Mouse (Mus musculus) liver, embryonic 15.5 days (tissue): ENCODE results near the gene Dera. TPM values are rescaled to one million over a fixed set of nuclear protein-coding genes. Genes with fewer than 3 reads are reported as not detected.

Source experiments
- ATAC-seq: fragments of 200-750 bp; cut with Nextera tagmentation; 2 replicates; pipeline ENCODE4 v1.8.0; 2017; ENCODE audit warnings: moderate number of reproducible peaks, mild to moderate bottlenecking, moderate library complexity; ENCODE audit not compliant: insufficient read depth
- H3K27ac ChIP-seq: fragments of 300-500 bp; sonication (generic); replicated peaks from 2 replicates; pipeline ENCODE4 v1.5.1; 2015; ENCODE audit warnings: mild to moderate bottlenecking, inconsistent platforms
- H3K27me3 ChIP-seq: fragments of 300-500 bp; sonication (generic); 2 replicates; pipeline ENCODE4 v1.6.1; 2015; ENCODE audit warnings: mild to moderate bottlenecking, inconsistent platforms
- H3K36me3 ChIP-seq: fragments of 300-500 bp; sonication (generic); replicated peaks from 2 replicates; pipeline ENCODE4 v1.6.1; 2015; ENCODE audit warnings: moderate library complexity, mild to moderate bottlenecking, inconsistent platforms
- H3K4me1 ChIP-seq: fragments of 300-500 bp; sonication (generic); replicated peaks from 2 replicates; pipeline ENCODE4 v1.6.1; 2015; ENCODE audit warnings: inconsistent platforms
- H3K4me2 ChIP-seq: fragments of 300-500 bp; sonication (generic); 2 replicates; pipeline ENCODE4 v1.6.1; 2015; ENCODE audit warnings: moderate library complexity, mild to moderate bottlenecking, inconsistent platforms
- H3K4me3 ChIP-seq: fragments of 300-500 bp; sonication (generic); replicated peaks from 2 replicates; pipeline ENCODE4 v1.5.1; 2015; ENCODE audit warnings: mild to moderate bottlenecking, inconsistent platforms
- H3K9ac ChIP-seq: fragments of 300-500 bp; sonication (generic); 2 replicates; pipeline ENCODE4 v1.6.1; 2015; ENCODE audit warnings: moderate library complexity, mild to moderate bottlenecking, inconsistent platforms
- H3K9me3 ChIP-seq: fragments of 300-500 bp; sonication (generic); replicated peaks from 2 replicates; pipeline ENCODE4 v1.6.1; 2016; ENCODE audit warnings: inconsistent platforms
- WGBS: fragments of 180-500 bp; shearing (Covaris S2); methylation state at CpG from one replicate; pipeline ENCODE4 v1.1.7; 2015; ENCODE audit warnings: mixed read lengths; ENCODE audit not compliant: insufficient replicate concordance; 5-methylcytosine and 5-hydroxymethylcytosine counted together
- polyA plus RNA-seq: library from polyadenylated mRNA; unstranded; fragments of >200 nt; fragmentation: Nextera tagmentation; extraction: Ambion mirVana; gene quantifications from 2 replicates; pipeline ENCODE4 v1.2.1, GENCODE M21; 2015

Gene Dera
- polyA plus RNA-seq, 1 experiment from 2014 or later: 39.9 TPM

GRCm38 (mm10) chr6:137788976-137789590 is 34.7 kb downstream of the Dera start:
- Histone ChIP-seq H3K4me3 (no peak overlapping the region), H3K36me3 (0 out of 2 replicates have a peak, but pooled peaks cover 8% of the 10 kb centered on the region), H3K9me3 (no peaks in the 10 kb centered on the region), H3K9ac (no peak overlapping the region), H3K4me2 (no peak overlapping the region), H3K4me1 (no peaks in the 10 kb centered on the region), H3K27ac (no peak overlapping the region), H3K27me3 (no peaks in the 10 kb centered on the region)
- ATAC-seq: no peak
- 48% methylated on average over 9 of the region's 9 CpGs for WGBS

GRCm38 (mm10) chr6:137789658-137790057 is 35.3 kb downstream of the Dera start:
- H3K4me2 ChIP-seq: no peak overlapping the region
- H3K9me3 ChIP-seq: no peaks in the 10 kb centered on the region
- no peak overlapping the region for H3K9ac ChIP-seq
- H3K27me3 ChIP-seq: no peaks in the 10 kb centered on the region
- 0 out of 2 replicates have a peak, but pooled peaks cover 8% of the 10 kb centered on the region for H3K36me3 ChIP-seq
- 49% methylated on average over 2 of the region's 2 CpGs for WGBS
- no peak overlapping the region for H3K27ac ChIP-seq
- ATAC-seq: no peak
- H3K4me1 ChIP-seq: no peaks in the 10 kb centered on the region
- no peak overlapping the region for H3K4me3 ChIP-seq

- Histone ChIP-seq H3K27me3 (no peaks in the 10 kb centered on the region), H3K4me1 (no peaks in the 10 kb centered on the region), H3K4me2 (no peak overlapping the region), H3K4me3 (no peak overlapping the region), H3K9ac (no peak overlapping the region), H3K27ac (no peak overlapping the region), H3K36me3 (peaks cover 20% of the 10 kb centered on the region), H3K9me3 (no peaks in the 10 kb centered on the region)
- no peak for ATAC-seq
- 28% methylated on average over 2 of the region's 2 CpGs for WGBS
These were observed 41.1 kb downstream of the Dera start for GRCm38 (mm10) chr6:137795494-137795893.

- no peak for ATAC-seq
- WGBS: 68% methylated on average over 29 of the region's 29 CpGs
- Histone ChIP-seq H3K36me3 (peaks cover 19% of the 10 kb centered on the region), H3K4me2 (no peak overlapping the region), H3K4me3 (no peak overlapping the region), H3K27me3 (no peaks in the 10 kb centered on the region), H3K9me3 (no peaks in the 10 kb centered on the region), H3K4me1 (no peaks in the 10 kb centered on the region), H3K9ac (no peak overlapping the region), H3K27ac (no peak overlapping the region)
These were observed 42.5 kb downstream of the Dera start for GRCm38 (mm10) chr6:137796596-137797567.

- Histone ChIP-seq H3K4me1 (no peaks in the 10 kb centered on the region), H3K27me3 (no peaks in the 10 kb centered on the region), H3K27ac (no peak overlapping the region), H3K4me2 (no peak overlapping the region), H3K4me3 (no peak overlapping the region), H3K9me3 (no peaks in the 10 kb centered on the region), H3K36me3 (peaks cover 22% of the 10 kb centered on the region), H3K9ac (no peak overlapping the region)
- ATAC-seq: no peak
- 80% methylated on average over 9 of the region's 9 CpGs for WGBS
These were observed 44.9 kb downstream of the Dera start for GRCm38 (mm10) chr6:137799253-137799652.

- ATAC-seq: no peak
- H3K4me1 ChIP-seq: no peaks in the 10 kb centered on the region
These were observed 49.2 kb downstream of the Dera start for GRCm38 (mm10) chr6:137803456-137804005.

GRCm38 (mm10) chr6:137804121-137804520 is 49.8 kb downstream of the Dera start:
- no peaks in the 10 kb centered on the region for H3K4me1 ChIP-seq
- H3K36me3 ChIP-seq: peaks cover 15% of the 10 kb centered on the region
- no peak overlapping the region for H3K9ac ChIP-seq
- H3K4me2 ChIP-seq: no peak overlapping the region
- H3K9me3 ChIP-seq: no peaks in the 10 kb centered on the region
- H3K4me3 ChIP-seq: no peak overlapping the region
- 68% methylated on average over 7 of the region's 7 CpGs for WGBS
- H3K27ac ChIP-seq: no peak overlapping the region
- ATAC-seq: no peak
- H3K27me3 ChIP-seq: no peaks in the 10 kb centered on the region

More at GRCm38 (mm10) chr6:137803456-137804005, 49.2 kb downstream of the Dera start:
- no peak overlapping the region for H3K4me3 ChIP-seq
- H3K36me3 ChIP-seq: peaks cover 21% of the 10 kb centered on the region
- no peaks in the 10 kb centered on the region for H3K9me3 ChIP-seq
- H3K4me2 ChIP-seq: no peak overlapping the region
- H3K27me3 ChIP-seq: no peaks in the 10 kb centered on the region
- no peak overlapping the region for H3K27ac ChIP-seq
- no peak overlapping the region for H3K9ac ChIP-seq
- 80% methylated on average over 12 of the region's 12 CpGs for WGBS

GRCm38 (mm10) chr6:137804606-137805005 is 50.3 kb downstream of the Dera start:
- H3K4me1 ChIP-seq: no peaks in the 10 kb centered on the region
- H3K36me3 ChIP-seq: peaks cover 12% of the 10 kb centered on the region
- 76% methylated on average over 9 of the region's 9 CpGs for WGBS
- ATAC-seq: no peak
- no peak overlapping the region for H3K27ac ChIP-seq
- H3K4me2 ChIP-seq: no peak overlapping the region
- no peak overlapping the region for H3K4me3 ChIP-seq
- no peaks in the 10 kb centered on the region for H3K27me3 ChIP-seq
- no peaks in the 10 kb centered on the region for H3K9me3 ChIP-seq
- H3K9ac ChIP-seq: no peak overlapping the region

GRCm38 (mm10) chr6:137806342-137806741 is 52.0 kb downstream of the Dera start:
- peaks cover 5% of the 10 kb centered on the region; the same call in 1 of the 2 replicates for H3K36me3 ChIP-seq
- H3K27me3 ChIP-seq: no peaks in the 10 kb centered on the region
- H3K4me3 ChIP-seq: no peak overlapping the region
- no peaks in the 10 kb centered on the region for H3K9me3 ChIP-seq
- no peak overlapping the region for H3K9ac ChIP-seq
- no peak overlapping the region for H3K27ac ChIP-seq
- H3K4me1 ChIP-seq: no peaks in the 10 kb centered on the region
- 75% methylated on average over 3 of the region's 3 CpGs for WGBS
- no peak for ATAC-seq
- H3K4me2 ChIP-seq: no peak overlapping the region

- no peak for ATAC-seq
- WGBS: 72% methylated on average over 8 of the region's 8 CpGs
These were observed 52.5 kb downstream of the Dera start for GRCm38 (mm10) chr6:137806806-137807205.

GRCm38 (mm10) chr6:137807296-137807695 is 53.0 kb downstream of the Dera start:
- Histone ChIP-seq H3K9me3 (no peaks in the 10 kb centered on the region), H3K4me3 (no peak overlapping the region), H3K27me3 (no peaks in the 10 kb centered on the region), H3K27ac (no peak overlapping the region), H3K4me2 (no peak overlapping the region), H3K4me1 (no peaks in the 10 kb centered on the region), H3K9ac (no peak overlapping the region), H3K36me3 (peaks cover 5% of the 10 kb centered on the region; the same call in 1 of the 2 replicates)
- ATAC-seq: no peak
- 84% methylated on average over 6 of the region's 6 CpGs for WGBS

More at GRCm38 (mm10) chr6:137806806-137807205, 52.5 kb downstream of the Dera start:
- H3K9ac ChIP-seq: no peak overlapping the region
- H3K9me3 ChIP-seq: no peaks in the 10 kb centered on the region
- no peak overlapping the region for H3K4me3 ChIP-seq
- no peaks in the 10 kb centered on the region for H3K4me1 ChIP-seq
- H3K4me2 ChIP-seq: no peak overlapping the region
- no peak overlapping the region for H3K27ac ChIP-seq
- no peaks in the 10 kb centered on the region for H3K27me3 ChIP-seq
- peaks cover 5% of the 10 kb centered on the region; the same call in 1 of the 2 replicates for H3K36me3 ChIP-seq
